Mouse (Mus musculus): ENCODE results near the gene Klhl30. TPM values are rescaled to one million over a fixed set of nuclear protein-coding genes. Genes with fewer than 3 reads are reported as not detected.

Klhl30 gene
- polyA plus RNA-seq, 1 experiment = 31.3 TPM

DNA sequence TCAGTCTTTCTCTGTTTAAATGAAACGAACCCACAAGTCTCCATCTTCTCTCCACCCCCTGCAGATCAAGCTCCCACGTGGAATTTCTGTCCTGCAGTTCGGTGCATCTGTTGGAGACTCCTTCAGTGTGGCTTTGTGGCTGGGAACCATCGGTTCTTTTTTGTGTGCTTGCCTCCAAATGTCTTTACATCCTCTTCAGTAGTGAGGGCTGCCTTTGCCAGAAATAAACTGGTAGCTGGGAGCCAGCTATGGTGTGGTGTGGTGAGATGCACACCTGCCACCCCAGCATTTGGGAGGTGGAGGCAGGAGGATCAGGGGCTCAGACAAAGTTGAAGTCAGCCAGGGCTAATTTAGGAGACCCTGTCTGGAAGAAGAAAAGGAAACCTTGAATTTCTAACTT lies 18.7 kb upstream of the Klhl30 start:
- Histone ChIP-seq H3ac (ENCODE audit: control insufficient read depth, insufficient read length, low read depth) (no peak overlapping the region), H3K4me3 (ENCODE audit: insufficient read depth, poor library complexity, severe bottlenecking) (no peak overlapping the region), H3K79me3 (ENCODE audit: low read depth) (no peaks in the 10 kb centered on the region), H3K27me3 (ENCODE audit: control insufficient read depth, insufficient read depth, insufficient read length) (no peaks in the 10 kb centered on the region), H3K36me3 (ENCODE audit: control insufficient read depth, insufficient read depth) (no peaks in the 10 kb centered on the region), H3K79me2 (ENCODE audit: control insufficient read depth, insufficient read depth) (no peaks in the 10 kb centered on the region)
- no peak for TF ChIP-seq MAX (IDR thresholded peaks at IDR 0.05)

DNA sequence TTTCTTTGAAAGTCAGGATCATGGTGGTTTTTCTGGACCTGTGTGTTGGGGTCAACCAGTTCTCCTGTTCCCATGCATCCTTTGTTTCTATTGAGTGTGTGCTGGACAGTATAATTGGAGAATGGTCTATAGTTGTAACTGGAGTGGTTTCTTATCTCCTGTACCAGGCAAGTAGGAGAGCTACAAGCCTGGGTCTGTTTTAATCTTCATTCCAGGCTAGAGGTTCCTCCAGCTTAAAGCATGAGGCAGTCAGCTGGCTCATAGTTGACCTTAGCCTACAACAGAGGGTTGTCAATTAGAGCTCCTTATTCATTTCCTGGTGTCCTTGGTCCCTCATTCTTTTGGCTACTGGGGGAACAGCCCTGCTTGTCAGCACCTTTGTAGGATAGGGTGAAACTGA lies 17.2 kb upstream of the Klhl30 start:
- no peaks in the 10 kb centered on the region for H3K79me3 ChIP-seq (ENCODE audit: low read depth)
- H3K27me3 ChIP-seq (ENCODE audit: control insufficient read depth, insufficient read depth, insufficient read length) = no peaks in the 10 kb centered on the region
- TF ChIP-seq MYOG (IDR thresholded peaks at IDR 0.05; ENCODE audit: control insufficient read depth, extremely low read depth, insufficient read length) (no peak), MAX (IDR thresholded peaks at IDR 0.05) (no peak), CEBPB (IDR thresholded peaks at IDR 0.05; ENCODE audit: low read depth) (no peak), CTCF (IDR thresholded peaks at IDR 0.05; ENCODE audit: control insufficient read depth, insufficient read depth, insufficient read length) (no peak), FOSL1 (IDR thresholded peaks at IDR 0.05; ENCODE audit: insufficient read depth, low read length, poor library complexity, severe bottlenecking) (no peak)
- H3ac ChIP-seq (ENCODE audit: control insufficient read depth, insufficient read length, low read depth) = no peak overlapping the region
- no peaks in the 10 kb centered on the region for H3K36me3 ChIP-seq (ENCODE audit: control insufficient read depth, insufficient read depth)
- H3K4me3 ChIP-seq (ENCODE audit: insufficient read depth, poor library complexity, severe bottlenecking) = no peak overlapping the region
- no peaks in the 10 kb centered on the region for H3K79me2 ChIP-seq (ENCODE audit: control insufficient read depth, insufficient read depth)

DNA sequence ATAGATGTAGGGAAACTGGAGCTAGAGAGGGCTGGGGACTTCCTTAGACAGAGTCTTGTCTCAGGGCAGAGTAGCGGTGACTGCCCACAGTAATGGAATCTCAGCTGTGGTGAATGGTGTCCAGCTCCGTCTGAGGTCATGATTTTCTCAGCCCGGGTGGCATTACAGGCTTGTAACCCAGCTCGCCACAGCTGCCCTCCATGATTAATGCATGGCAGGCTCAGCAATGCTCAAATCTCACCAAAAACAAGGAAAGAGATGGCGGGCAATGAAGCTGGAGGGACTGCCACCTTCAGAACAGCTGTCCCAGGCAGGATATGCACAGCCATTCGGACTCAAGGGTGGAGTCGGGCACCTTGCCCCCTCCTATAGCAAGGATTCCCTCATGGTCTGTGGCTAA lies 13.5 kb upstream of the Klhl30 start:
- H3K79me2 ChIP-seq (ENCODE audit: control insufficient read depth, insufficient read depth) = no peaks in the 10 kb centered on the region
- no peak for TF ChIP-seq MAX (IDR thresholded peaks at IDR 0.05)
- TF ChIP-seq MYOD1 (IDR thresholded peaks at IDR 0.05; ENCODE audit: control insufficient read depth, insufficient read length, low read depth) = no peak
- TF ChIP-seq USF1 (IDR thresholded peaks at IDR 0.05; ENCODE audit: low read depth) = no peak
- TF ChIP-seq MYOG (IDR thresholded peaks at IDR 0.05; ENCODE audit: control insufficient read depth, extremely low read depth, insufficient read length) = no peak
- TF ChIP-seq FOSL1 (IDR thresholded peaks at IDR 0.05; ENCODE audit: insufficient read depth, low read length, poor library complexity, severe bottlenecking) = no peak
- no peak for TF ChIP-seq CTCF (IDR thresholded peaks at IDR 0.05; ENCODE audit: control insufficient read depth, insufficient read depth, insufficient read length)
- no peak for TF ChIP-seq CEBPB (IDR thresholded peaks at IDR 0.05; ENCODE audit: low read depth)
- H3K36me3 ChIP-seq (ENCODE audit: control insufficient read depth, insufficient read depth) = no peaks in the 10 kb centered on the region

DNA sequence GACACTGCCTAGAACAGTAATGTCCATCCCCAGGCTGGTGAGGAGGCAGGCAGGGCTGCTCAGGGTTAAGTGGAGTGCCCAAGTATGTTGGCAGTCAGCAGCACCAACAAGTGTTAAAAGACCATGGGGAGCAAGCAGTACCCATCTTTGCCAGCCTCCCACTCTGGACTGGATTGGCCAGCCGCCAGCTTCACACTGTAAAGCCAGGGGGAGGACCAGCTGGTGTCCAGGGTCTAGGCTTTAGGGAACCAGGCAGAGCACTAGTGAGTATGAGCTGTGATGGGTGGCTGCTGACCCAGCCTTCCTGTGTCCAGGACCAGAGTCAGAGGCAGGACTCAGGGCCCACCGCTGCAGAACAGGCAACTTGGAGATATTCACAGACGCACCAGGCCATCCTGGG lies 6.8 kb upstream of the Klhl30 start:
- no peak overlapping the region for H3K4me3 ChIP-seq (ENCODE audit: insufficient read depth, poor library complexity, severe bottlenecking)
- TF ChIP-seq FOSL1 (IDR thresholded peaks at IDR 0.05; ENCODE audit: insufficient read depth, low read length, poor library complexity, severe bottlenecking) (no peak), MYOD1 (IDR thresholded peaks at IDR 0.05; ENCODE audit: control insufficient read depth, insufficient read length, low read depth) (no peak), MYOG (IDR thresholded peaks at IDR 0.05; ENCODE audit: control insufficient read depth, extremely low read depth, insufficient read length) (no peak), USF1 (IDR thresholded peaks at IDR 0.05; ENCODE audit: low read depth) (no peak), CEBPB (IDR thresholded peaks at IDR 0.05; ENCODE audit: low read depth) (no peak), MAX (IDR thresholded peaks at IDR 0.05) (no peak), CTCF (IDR thresholded peaks at IDR 0.05; ENCODE audit: control insufficient read depth, insufficient read depth, insufficient read length) (no peak)
- no peak overlapping the region for H3ac ChIP-seq (ENCODE audit: control insufficient read depth, insufficient read length, low read depth)
- no peaks in the 10 kb centered on the region for H3K79me3 ChIP-seq (ENCODE audit: low read depth)
- no peaks in the 10 kb centered on the region for H3K79me2 ChIP-seq (ENCODE audit: control insufficient read depth, insufficient read depth)
- H3K27me3 ChIP-seq (ENCODE audit: control insufficient read depth, insufficient read depth, insufficient read length) = no peaks in the 10 kb centered on the region
- no peaks in the 10 kb centered on the region for H3K36me3 ChIP-seq (ENCODE audit: control insufficient read depth, insufficient read depth)

More for the DNA sequence above, 13.5 kb upstream of the Klhl30 start:
- Histone ChIP-seq H3K79me3 (ENCODE audit: low read depth) (no peaks in the 10 kb centered on the region), H3ac (ENCODE audit: control insufficient read depth, insufficient read length, low read depth) (no peak overlapping the region), H3K27me3 (ENCODE audit: control insufficient read depth, insufficient read depth, insufficient read length) (no peaks in the 10 kb centered on the region), H3K4me3 (ENCODE audit: insufficient read depth, poor library complexity, severe bottlenecking) (no peak overlapping the region)

DNA sequence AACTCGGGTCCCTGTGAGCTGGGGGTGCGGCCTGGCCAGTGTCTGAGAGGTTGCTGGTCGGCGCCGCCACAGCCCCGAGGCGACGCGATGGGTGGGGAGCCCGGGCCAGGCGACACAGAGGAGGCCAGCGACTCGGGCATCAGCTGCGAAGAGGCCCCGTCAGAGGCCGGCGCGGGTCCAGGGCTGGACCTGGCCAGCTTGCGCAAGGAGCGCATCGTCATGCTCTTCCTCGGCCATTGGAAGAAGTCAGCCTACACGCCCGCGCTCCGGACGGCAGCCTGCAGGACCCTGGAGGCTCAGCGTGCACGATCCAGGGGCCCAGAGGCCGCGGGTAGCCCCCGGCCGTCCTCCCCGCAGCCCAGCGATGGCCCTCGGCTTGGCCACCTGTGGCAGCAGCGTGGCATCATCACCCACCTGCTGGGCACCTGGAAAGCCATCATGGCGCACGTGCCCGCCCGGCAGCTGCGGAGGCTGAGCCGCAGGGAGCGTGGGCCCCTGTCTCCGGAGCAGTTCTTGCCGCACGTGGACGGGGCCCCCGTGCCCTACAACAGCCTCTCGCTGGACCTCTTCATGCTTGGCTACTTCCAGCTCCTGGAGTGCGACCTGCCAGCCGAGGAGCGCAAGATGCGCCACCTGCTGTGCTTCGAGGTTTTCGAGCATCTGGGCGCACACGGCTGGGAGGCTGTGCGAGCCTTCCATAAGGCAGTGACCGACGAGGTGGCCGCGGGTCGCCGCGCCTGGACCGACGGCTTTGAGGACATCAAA lies 5.7 kb upstream of the Klhl30 start:
- H3K4me3 ChIP-seq (ENCODE audit: insufficient read depth, poor library complexity, severe bottlenecking) = no peak overlapping the region
- no peaks in the 10 kb centered on the region for H3K79me3 ChIP-seq (ENCODE audit: low read depth)
- H3K36me3 ChIP-seq (ENCODE audit: control insufficient read depth, insufficient read depth) = no peaks in the 10 kb centered on the region
- no peak overlapping the region for H3ac ChIP-seq (ENCODE audit: control insufficient read depth, insufficient read length, low read depth)
- no peak for TF ChIP-seq MYOD1 (IDR thresholded peaks at IDR 0.05; ENCODE audit: control insufficient read depth, insufficient read length, low read depth)
- TF ChIP-seq MYOG (IDR thresholded peaks at IDR 0.05; ENCODE audit: control insufficient read depth, extremely low read depth, insufficient read length) = no peak
- TF ChIP-seq USF1 (IDR thresholded peaks at IDR 0.05; ENCODE audit: low read depth) = no peak
- no peak for TF ChIP-seq FOSL1 (IDR thresholded peaks at IDR 0.05; ENCODE audit: insufficient read depth, low read length, poor library complexity, severe bottlenecking)
- TF ChIP-seq MAX (IDR thresholded peaks at IDR 0.05) = no peak
- no peak for TF ChIP-seq CTCF (IDR thresholded peaks at IDR 0.05; ENCODE audit: control insufficient read depth, insufficient read depth, insufficient read length)
- TF ChIP-seq CEBPB (IDR thresholded peaks at IDR 0.05; ENCODE audit: low read depth) = no peak
- no peaks in the 10 kb centered on the region for H3K79me2 ChIP-seq (ENCODE audit: control insufficient read depth, insufficient read depth)
- H3K27me3 ChIP-seq (ENCODE audit: control insufficient read depth, insufficient read depth, insufficient read length) = no peaks in the 10 kb centered on the region

DNA sequence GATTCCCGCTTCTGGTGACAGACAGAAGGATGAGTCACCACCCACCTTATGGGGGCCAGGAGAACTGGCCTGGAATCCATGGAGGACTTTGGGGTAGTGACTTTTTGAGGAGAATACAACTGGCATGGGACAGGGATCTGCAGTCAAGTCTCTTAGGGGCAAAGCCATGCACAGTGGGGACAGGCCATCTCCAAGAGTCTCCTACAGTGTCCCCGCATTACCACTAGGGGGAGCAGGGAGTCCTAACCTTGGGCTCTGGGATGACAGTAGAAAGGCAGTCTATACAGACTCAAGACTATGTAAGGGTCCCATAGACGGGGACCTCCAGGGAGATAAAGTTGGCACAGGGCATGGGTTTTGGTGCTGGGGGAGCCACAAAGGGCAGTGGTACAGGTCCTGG lies 3.9 kb upstream of the Klhl30 start:
- no peaks in the 10 kb centered on the region for H3K36me3 ChIP-seq (ENCODE audit: control insufficient read depth, insufficient read depth)
- H3K79me2 ChIP-seq (ENCODE audit: control insufficient read depth, insufficient read depth) = no peaks in the 10 kb centered on the region
- no peaks in the 10 kb centered on the region for H3K79me3 ChIP-seq (ENCODE audit: low read depth)
- no peak overlapping the region for H3ac ChIP-seq (ENCODE audit: control insufficient read depth, insufficient read length, low read depth)
- H3K4me3 ChIP-seq (ENCODE audit: insufficient read depth, poor library complexity, severe bottlenecking) = no peak overlapping the region
- no peaks in the 10 kb centered on the region for H3K27me3 ChIP-seq (ENCODE audit: control insufficient read depth, insufficient read depth, insufficient read length)
- TF ChIP-seq CTCF (IDR thresholded peaks at IDR 0.05; ENCODE audit: control insufficient read depth, insufficient read depth, insufficient read length) = peak; percentile 74
- TF ChIP-seq MAX (IDR thresholded peaks at IDR 0.05) = no peak

Data from C2C12 (cell line).